Mouse (Mus musculus): Measurements from ENCODE around the gene Defb13. TPM values are rescaled to one million over a fixed set of nuclear protein-coding genes. Genes with fewer than 3 reads are reported as not detected.
A peak's percentile ranks its signal among the peaks of the same experiment; 100 is the strongest.
"Not testable (repeated sequence)": the region's sequence is repeated elsewhere in the genome, so short reads cannot be mapped to it uniquely, and the experiment has no call there.

Defb13 gene
- not detected for polyA plus RNA-seq (2021)

- DNase-seq (ENCODE audit: low read depth, low spot score) (no peak), ATAC-seq (no peak)
- peaks cover 12% of the 10 kb centered on the region for H3K27me3 ChIP-seq
- in situ Hi-C loops (cut with MboI; ENCODE audit: low pct_unique_long_range_greater_than_20kb) = no loop called here
- ChIA-PET CTCF (no interaction called here), POLR2A (no interaction called here)
- no peak for TF ChIP-seq CTCF (IDR thresholded peaks at IDR 0.05)
These were observed at the start of gene Defb13 for GRCm38 (mm10) chr8:21946462-21946861. Gene Defb13, plus strand, starts transcription at chr8:21946762.

- in situ Hi-C loops (cut with MboI; ENCODE audit: low pct_unique_long_range_greater_than_20kb); CTCF ChIA-PET; DNase-seq (ENCODE audit: low read depth, low spot score): not testable (repeated sequence)
These were observed 40.3 kb upstream of the Defb13 start, which contains the start of gene Defb11 for GRCm38 (mm10) chr8:21906290-21906689. Gene Defb11, minus strand, starts transcription at chr8:21906412.

GRCm38 (mm10) chr8:21911931-21912330 lies 34.6 kb upstream of the Defb13 start:
- DNase-seq (ENCODE audit: low read depth, low spot score) (no peak), ATAC-seq (no peak)
- in situ Hi-C loops (cut with MboI; ENCODE audit: low pct_unique_long_range_greater_than_20kb) = loop anchor here (10.0 kb wide), 1 partner anchor 63 kb away; no protein-coding TSS in a partner anchor
- H3K27me3 ChIP-seq = no peaks in the 10 kb centered on the region
- ChIA-PET POLR2A (no interaction called here), CTCF (no interaction called here)
- TF ChIP-seq CTCF (IDR thresholded peaks at IDR 0.05) = no peak

More at GRCm38 (mm10) chr8:21906290-21906689, 40.3 kb upstream of the Defb13 start, which contains the start of gene Defb11:
- ATAC-seq, POLR2A ChIA-PET, H3K27me3 ChIP-seq: not testable (repeated sequence)

GRCm38 (mm10) chr8:21912554-21912953 lies 34.0 kb upstream of the Defb13 start:
- H3K27me3 ChIP-seq = no peaks in the 10 kb centered on the region
- ATAC-seq (no peak), DNase-seq (ENCODE audit: low read depth, low spot score) (no peak)
- in situ Hi-C loops (cut with MboI; ENCODE audit: low pct_unique_long_range_greater_than_20kb) = loop anchor here (10.0 kb wide), 1 partner anchor 62 kb away; no protein-coding TSS in a partner anchor
- CTCF ChIA-PET = no interaction called here
- TF ChIP-seq CTCF (IDR thresholded peaks at IDR 0.05) = no peak
- POLR2A ChIA-PET = no interaction called here

- in situ Hi-C loops (cut with MboI; ENCODE audit: low pct_unique_long_range_greater_than_20kb) = loop anchor here (10.0 kb wide), 1 partner anchor 59 kb away; no protein-coding TSS in a partner anchor
- DNase-seq (ENCODE audit: low read depth, low spot score) = no peak
- CTCF ChIA-PET = interaction anchor here (1.1 kb wide), 1 partner anchor 18 kb away, joined by 3 read pairs; no protein-coding TSS in a partner anchor
These were observed 30.9 kb upstream of the Defb13 start for GRCm38 (mm10) chr8:21915625-21916024.

GRCm38 (mm10) chr8:21930754-21931153 lies 15.8 kb upstream of the Defb13 start:
- H3K27me3 ChIP-seq; POLR2A ChIA-PET; in situ Hi-C loops (cut with MboI; ENCODE audit: low pct_unique_long_range_greater_than_20kb); CTCF ChIA-PET; DNase-seq (ENCODE audit: low read depth, low spot score); ATAC-seq: not testable (repeated sequence)

More at GRCm38 (mm10) chr8:21915625-21916024, 30.9 kb upstream of the Defb13 start:
- no peak for TF ChIP-seq CTCF (IDR thresholded peaks at IDR 0.05)
- no peak for ATAC-seq
- POLR2A ChIA-PET = no interaction called here
- H3K27me3 ChIP-seq = no peaks in the 10 kb centered on the region

- ChIA-PET POLR2A (no interaction called here), CTCF (no interaction called here)
- DNase-seq (ENCODE audit: low read depth, low spot score) (no peak), ATAC-seq (no peak)
- no peak for TF ChIP-seq CTCF (IDR thresholded peaks at IDR 0.05)
- in situ Hi-C loops (cut with MboI; ENCODE audit: low pct_unique_long_range_greater_than_20kb) = no loop called here
- H3K27me3 ChIP-seq = peaks cover 4% of the 10 kb centered on the region
These were observed 14.0 kb upstream of the Defb13 start, which contains the start of gene Defb15 for GRCm38 (mm10) chr8:21932610-21933009. Gene Defb15, minus strand, starts transcription at chr8:21932710.

GRCm38 (mm10) chr8:21938052-21938451 lies 8.5 kb upstream of the Defb13 start, which contains the start of gene Defb35:
Gene Defb35, plus strand, starts transcription at chr8:21938352.
- DNase-seq (ENCODE audit: low read depth, low spot score); in situ Hi-C loops (cut with MboI; ENCODE audit: low pct_unique_long_range_greater_than_20kb); H3K27me3 ChIP-seq; ATAC-seq; POLR2A ChIA-PET; CTCF ChIA-PET: not testable (repeated sequence)

GRCm38 (mm10) chr8:21947311-21948017 lies 902 bp downstream of the Defb13 start:
- no peak for DNase-seq (ENCODE audit: low read depth, low spot score)
- ATAC-seq = no peak
- peaks cover 12% of the 10 kb centered on the region for H3K27me3 ChIP-seq
- TF ChIP-seq CTCF (IDR thresholded peaks at IDR 0.05) = no peak
- CTCF ChIA-PET = no interaction called here
- in situ Hi-C loops (cut with MboI; ENCODE audit: low pct_unique_long_range_greater_than_20kb) = no loop called here
- POLR2A ChIA-PET = no interaction called here

GRCm38 (mm10) chr8:21955321-21955720 lies 8.8 kb downstream of the Defb13 start:
- in situ Hi-C loops (cut with MboI; ENCODE audit: low pct_unique_long_range_greater_than_20kb) = loop anchor here (5.0 kb wide), 1 partner anchor 198 kb away; no protein-coding TSS in a partner anchor

GRCm38 (mm10) chr8:21956336-21956735 lies 9.8 kb downstream of the Defb13 start:
- ChIA-PET CTCF (no interaction called here), POLR2A (no interaction called here)
- peaks cover 3% of the 10 kb centered on the region for H3K27me3 ChIP-seq
- no peak for TF ChIP-seq CTCF (IDR thresholded peaks at IDR 0.05)
- DNase-seq (ENCODE audit: low read depth, low spot score) (no peak), ATAC-seq (no peak)
- in situ Hi-C loops (cut with MboI; ENCODE audit: low pct_unique_long_range_greater_than_20kb) = loop anchor here (5.0 kb wide), 1 partner anchor 199 kb away; no protein-coding TSS in a partner anchor

More at GRCm38 (mm10) chr8:21955321-21955720, 8.8 kb downstream of the Defb13 start:
- H3K27me3 ChIP-seq = no peaks in the 10 kb centered on the region
- POLR2A ChIA-PET = no interaction called here
- ATAC-seq = no peak
- CTCF ChIA-PET = interaction anchor here (0.7 kb wide), 1 partner anchor 183 kb away, joined by 3 read pairs; no protein-coding TSS in a partner anchor
- DNase-seq (ENCODE audit: low read depth, low spot score) = no peak
- peak; percentile 78 for TF ChIP-seq CTCF (IDR thresholded peaks at IDR 0.05)

Measured in Patski (cell line).